Mouse (Mus musculus) thymus, adult 2 months (tissue): ENCODE results near the gene Rrp12.

Experiments
- CTCF ChIP-seq: fragments of 200-500 bp; IDR thresholded peaks from 2 replicates; pipeline ENCODE4 v1.5.1; 2012; ENCODE audit warnings: mild to moderate bottlenecking, control low read depth, low read length, moderate library complexity, borderline replicate concordance; ENCODE audit not compliant: control insufficient read depth, poor library complexity, insufficient read depth; ENCODE audit errors: extremely low read depth
- POLR2A ChIP-seq: fragments of 200-500 bp; IDR thresholded peaks from 2 replicates; pipeline ENCODE4 v1.6.1; 2012; ENCODE audit warnings: mild to moderate bottlenecking, low read length, control low read depth, moderate library complexity; ENCODE audit not compliant: control insufficient read depth, poor library complexity, insufficient read depth; ENCODE audit errors: extremely low read depth

- TF ChIP-seq POLR2A (no peak), CTCF (no peak)
These were observed 65.6 kb downstream of the Rrp12 start for GRCm38 (mm10) chr19:41830106-41831031.
